Mouse (Mus musculus) T-helper 17 cell (primary cell): Measurements from ENCODE around the gene Rdh16f1.
"Not testable (repeated sequence)": the region's sequence is repeated elsewhere in the genome, so short reads cannot be mapped to it uniquely, and the experiment has no call there.

Experiments used
- in situ Hi-C, 2 experiments: fragments of 300-600 bp; cut with MboI, MseI; formaldehyde crosslinking; loops; 1 replicate in 1 of 2; 2 replicates in 1 of 2; pipeline ENCODE4 v1.15.1; 2025; ENCODE audit warnings: high pct_unique_total_duplicates in 2 of 2

Rdh16f1 gene

GRCm38 (mm10) chr10:127825386-127825785, 65.8 kb downstream of the Rdh16f1 start:
- in situ Hi-C loops, result no loop called here

GRCm38 (mm10) chr10:127829121-127829520, 69.5 kb downstream of the Rdh16f1 start:
- in situ Hi-C loops, result no loop called here

DNA sequence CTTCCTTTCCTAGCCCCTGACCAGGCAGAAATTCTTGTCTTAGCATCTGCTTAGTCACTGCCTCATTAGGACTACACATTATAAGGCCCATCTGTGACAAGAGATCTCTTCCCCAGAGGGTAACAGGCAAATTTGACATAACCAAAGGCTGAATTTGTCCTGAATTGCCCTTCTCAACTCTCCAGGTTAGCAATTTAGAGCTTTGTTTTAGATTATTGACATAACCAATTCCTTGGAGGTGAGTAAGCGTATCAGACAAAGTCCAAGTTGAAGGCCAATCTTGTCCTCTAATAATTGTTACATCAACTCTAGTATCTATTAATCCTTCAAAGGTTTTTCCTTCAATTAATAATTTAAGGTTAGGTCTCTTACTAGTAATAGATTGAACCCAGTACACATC, 74.6 kb downstream of the Rdh16f1 start:
- in situ Hi-C loops, result not testable (repeated sequence)

- in situ Hi-C loops, result loop anchor here in 1 of 2 experiments (5.0 kb wide), 1 partner anchor 92 kb away; no protein-coding TSS in a partner anchor
These were observed 75.7 kb downstream of the Rdh16f1 start for GRCm38 (mm10) chr10:127835292-127835691.

DNA sequence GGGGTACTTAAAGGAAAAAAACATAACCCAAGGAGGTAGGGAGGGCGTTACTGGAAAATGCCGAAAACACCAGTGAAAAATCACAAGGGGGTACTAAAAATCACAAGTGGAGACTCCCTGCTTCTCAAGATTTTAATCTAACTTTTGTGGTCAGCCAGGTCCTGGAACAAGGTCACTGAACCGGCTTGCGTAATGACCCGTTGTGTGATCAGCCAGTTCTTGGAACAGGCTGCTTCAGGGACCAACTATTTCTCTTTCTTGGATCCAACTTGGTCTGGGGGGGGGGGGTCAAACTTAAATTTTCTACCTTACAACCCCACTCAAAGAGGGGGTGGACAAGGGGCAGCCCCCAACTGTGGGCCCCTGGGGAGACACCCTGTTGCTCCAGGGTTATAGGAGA, 78.2 kb downstream of the Rdh16f1 start:
- in situ Hi-C loops, result loop anchor here in 1 of 2 experiments (5.0 kb wide), 1 partner anchor 90 kb away; no protein-coding TSS in a partner anchor

- in situ Hi-C loops, result loop anchor here in 1 of 2 experiments (5.0 kb wide), 1 partner anchor 89 kb away; no protein-coding TSS in a partner anchor
These were observed 79.0 kb downstream of the Rdh16f1 start for GRCm38 (mm10) chr10:127838539-127838938.

DNA sequence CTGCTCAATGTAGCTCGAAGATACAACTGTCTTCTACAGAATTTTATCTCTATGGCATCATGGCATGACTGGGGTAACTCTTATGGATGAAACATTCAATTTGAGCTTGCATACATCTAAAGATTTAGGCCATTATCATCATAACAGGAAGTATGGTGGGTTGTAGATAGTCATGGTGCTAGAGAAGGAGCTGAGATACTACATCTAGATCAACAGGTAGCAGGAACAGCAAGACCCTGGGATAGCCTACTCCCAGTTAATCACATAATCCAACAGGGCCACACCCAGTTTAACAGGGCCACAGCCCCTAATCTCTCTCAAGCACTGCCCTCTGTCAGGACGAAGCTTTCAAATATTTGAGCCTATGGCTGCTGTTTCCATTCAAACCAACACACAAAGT, 81.2 kb downstream of the Rdh16f1 start:
- in situ Hi-C loops, result no loop called here
